Mouse (Mus musculus) adipocyte (in vitro differentiated cells): Measurements from ENCODE around the gene Ugt2b38.
A peak's percentile ranks its signal among the peaks of the same experiment; 100 is the strongest.
"Not testable (repeated sequence)": the region's sequence is repeated elsewhere in the genome, so short reads cannot be mapped to it uniquely, and the experiment has no call there.

Experiments used
- DNase-seq: peaks from one replicate; pipeline ENCODE4 v3.0.0-alpha.2; 2016; ENCODE audit warnings: low spot score

Ugt2b38 gene

GRCm38 (mm10) chr5:87424041-87424440, at the start of gene Ugt2b38:
Ugt2b38 (minus strand) TSS chr5:87424203.
- not testable (repeated sequence) for DNase-seq

DNA sequence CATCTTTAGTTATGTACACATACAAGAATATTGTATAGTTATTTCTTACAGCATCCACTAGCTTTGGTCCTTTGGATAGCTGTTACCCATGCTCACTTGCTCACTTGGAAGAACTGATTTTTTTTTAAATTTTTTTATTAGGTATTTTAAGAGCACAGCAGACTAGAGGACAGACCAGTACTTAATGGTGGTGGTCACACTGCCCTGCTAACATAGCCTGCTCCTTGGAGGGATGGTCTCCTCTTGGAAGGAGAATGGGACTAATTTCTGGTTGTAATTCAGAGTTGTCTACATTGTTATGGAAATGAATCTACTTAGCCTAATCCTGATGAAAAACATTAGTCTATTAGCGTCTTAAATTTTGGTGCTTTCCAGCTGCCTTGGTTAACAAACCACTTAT, 34.8 kb upstream of the Ugt2b38 start:
- DNase-seq, result no peak

DNA sequence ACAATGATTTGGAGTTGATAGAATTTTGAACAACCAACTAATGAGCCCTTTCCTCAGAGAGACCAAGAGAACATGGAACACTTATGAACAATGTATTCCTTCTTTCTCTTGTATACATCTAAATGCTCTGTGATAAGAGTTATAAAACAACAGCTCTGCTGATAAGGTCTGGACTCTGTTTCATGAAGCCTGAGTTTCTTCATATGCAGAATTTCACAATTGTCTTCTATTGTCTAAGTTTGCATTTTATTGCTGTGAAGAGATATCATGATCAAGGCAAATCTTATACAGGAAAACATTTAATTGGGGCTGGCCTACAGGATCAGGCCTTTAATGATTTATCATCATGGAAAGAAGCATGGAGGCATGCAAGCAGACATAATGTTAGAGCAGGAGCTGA, 33.7 kb upstream of the Ugt2b38 start:
- no peak for DNase-seq

GRCm38 (mm10) chr5:87456216-87456850, 32.3 kb upstream of the Ugt2b38 start:
- DNase-seq, result no peak

- DNase-seq, result no peak
These were observed 31.5 kb upstream of the Ugt2b38 start for GRCm38 (mm10) chr5:87455519-87455918.

DNA sequence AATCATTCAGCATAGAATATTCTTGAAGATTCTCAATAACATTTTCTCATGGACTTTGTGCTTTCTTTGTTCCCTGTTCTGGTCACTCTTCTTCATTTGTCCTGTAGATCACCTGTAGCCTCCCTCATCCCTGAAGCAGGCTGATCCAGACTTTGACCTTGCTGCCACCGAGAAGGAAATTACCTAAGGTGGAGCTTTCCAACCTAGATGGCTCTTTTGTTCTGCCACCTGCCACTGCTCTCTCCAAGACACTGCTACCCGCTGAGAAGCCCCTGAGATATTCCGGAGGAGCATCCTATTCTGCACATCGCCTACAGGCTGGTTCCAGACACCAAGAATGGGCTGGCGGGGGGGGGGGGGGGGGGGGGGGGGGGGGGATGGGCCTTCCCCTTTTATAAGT, 28.5 kb upstream of the Ugt2b38 start:
- not testable (repeated sequence) for DNase-seq

GRCm38 (mm10) chr5:87436264-87436663, 12.3 kb upstream of the Ugt2b38 start:
- DNase-seq, result peak; percentile 6

DNA sequence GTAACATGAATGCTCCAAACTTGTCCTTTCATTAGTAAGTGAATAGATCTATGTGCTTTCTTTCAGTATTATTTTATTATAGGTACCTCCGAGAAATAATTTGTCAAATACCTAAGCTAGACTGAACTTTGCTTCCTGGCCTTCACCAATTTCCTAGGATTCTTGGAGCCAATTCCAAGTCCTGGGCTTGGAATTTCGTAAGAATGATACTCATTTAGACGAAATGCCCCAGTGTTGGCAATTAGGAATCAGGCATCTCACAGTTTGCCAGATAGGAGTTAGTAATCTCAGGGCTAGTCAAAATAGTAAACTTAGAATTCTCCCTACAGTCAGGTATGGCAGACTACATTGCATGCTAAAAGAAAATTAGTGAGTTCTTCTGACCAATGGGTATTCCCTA, 1.7 kb upstream of the Ugt2b38 start:
- no peak for DNase-seq

GRCm38 (mm10) chr5:87396968-87397367, 27.0 kb downstream of the Ugt2b38 start:
- no peak for DNase-seq

DNA sequence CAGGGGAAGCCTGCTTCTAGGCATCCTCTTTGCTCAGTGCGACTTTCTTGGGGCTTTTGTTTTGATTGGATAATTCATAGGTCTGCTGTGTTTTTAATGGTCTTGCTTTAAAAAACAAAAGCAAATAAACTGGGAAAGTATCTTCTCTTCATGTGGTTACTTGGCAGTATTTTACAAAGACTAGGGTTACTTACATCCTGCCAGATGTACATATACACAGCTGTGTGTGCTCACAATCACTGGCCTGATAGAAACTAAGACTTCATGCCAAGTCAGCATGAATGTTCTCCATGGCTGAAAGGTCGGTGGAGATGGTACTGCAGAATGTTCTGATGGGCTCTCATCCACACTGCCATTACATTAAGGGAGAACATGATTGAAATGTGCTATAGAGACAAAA, 33.2 kb downstream of the Ugt2b38 start:
- no peak for DNase-seq

DNA sequence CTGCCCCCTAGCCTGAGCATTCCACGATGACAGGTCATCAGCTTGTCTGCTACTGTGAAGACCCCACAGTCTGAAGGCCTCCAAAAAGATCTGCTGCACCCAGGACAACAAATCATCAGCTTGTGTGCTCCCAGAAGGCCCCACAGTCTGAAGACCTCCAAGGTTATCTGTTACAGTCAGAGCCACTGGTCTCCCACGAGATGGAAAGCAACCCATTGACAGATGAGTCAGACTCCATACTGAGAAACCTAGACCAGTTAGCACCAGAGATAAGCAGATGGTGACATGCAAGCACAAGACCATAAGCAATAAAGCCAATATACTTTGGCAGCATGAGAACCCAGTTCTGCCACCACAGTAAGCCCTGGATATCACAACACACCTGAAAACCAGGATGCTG, 43.8 kb downstream of the Ugt2b38 start:
- DNase-seq, result no peak

- DNase-seq, result no peak
These were observed 44.2 kb downstream of the Ugt2b38 start for GRCm38 (mm10) chr5:87379825-87380224.

DNA sequence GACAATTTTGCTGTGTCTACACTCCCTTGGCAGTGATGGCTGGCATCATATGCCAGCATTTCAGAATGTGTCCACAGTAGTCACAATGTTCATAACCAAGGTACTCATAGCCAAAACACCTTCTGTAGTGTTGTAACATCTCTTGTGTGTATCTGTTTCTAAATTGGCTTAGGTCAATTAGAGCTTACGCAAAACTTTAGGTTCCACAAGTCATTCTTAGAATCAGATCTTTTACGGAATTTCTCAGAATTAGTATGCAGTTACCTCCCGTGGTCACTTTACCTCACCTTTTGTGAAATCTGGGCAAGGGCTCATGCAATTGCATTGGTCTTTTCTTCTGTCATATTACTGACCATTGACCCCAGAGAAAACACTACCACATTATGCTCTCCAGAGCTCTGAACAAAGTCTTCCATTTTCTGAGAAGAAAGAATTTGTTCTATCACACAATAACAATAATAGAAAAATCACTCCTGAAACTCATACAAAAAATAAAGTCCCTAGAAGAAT, 48.1 kb downstream of the Ugt2b38 start:
- DNase-seq, result no peak

DNA sequence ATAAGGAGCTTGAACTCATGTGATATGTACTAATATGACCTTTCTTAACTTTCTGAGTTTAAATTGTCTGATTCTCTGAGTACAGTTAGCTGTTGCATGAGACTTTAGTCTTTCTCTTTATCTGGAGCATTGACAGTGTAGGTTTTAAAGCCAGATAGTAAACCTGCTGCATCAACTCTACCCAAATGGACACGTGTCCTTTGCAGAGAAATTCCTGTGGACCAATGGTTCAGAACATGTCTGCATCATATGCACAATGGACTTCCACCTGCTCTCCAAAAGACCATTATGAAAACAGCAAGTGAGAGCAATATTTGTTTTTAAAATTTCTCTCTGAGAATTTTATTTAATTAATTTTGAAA, 50.5 kb downstream of the Ugt2b38 start:
- DNase-seq, result no peak

DNA sequence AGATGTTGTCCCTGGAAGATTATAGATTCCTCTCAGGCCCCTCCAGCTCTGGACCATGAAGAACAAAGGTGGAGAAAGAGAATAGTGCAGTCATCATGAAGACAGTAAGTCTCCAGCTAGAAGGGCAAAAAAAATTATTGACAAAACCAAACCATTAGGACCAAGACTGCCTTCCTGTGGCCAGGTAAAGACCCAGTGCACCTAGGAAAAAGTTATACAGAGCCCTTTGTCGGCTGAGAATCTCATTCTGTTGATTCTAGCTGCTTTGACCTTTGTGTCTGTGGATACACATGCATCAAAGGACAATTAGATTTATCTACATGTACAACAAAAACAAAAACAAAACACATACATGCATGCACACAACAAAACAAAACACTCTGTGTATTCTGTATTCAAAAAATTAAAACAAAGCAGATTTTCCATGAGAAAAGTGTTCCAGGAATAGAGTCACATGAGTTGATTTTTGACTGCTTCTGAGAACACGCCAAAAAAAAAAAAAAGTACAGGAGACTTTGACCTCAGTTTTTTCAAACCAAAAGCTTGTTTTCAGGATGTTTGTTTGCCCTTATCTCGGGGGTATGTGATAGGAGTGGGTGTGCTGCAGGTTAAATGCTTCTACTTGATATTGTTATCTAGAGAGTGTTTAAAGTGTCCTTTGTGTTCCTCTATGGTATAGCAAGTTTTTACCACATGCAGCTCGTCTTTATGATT, 51.1 kb downstream of the Ugt2b38 start:
- DNase-seq, result not testable (repeated sequence)
